Mouse (Mus musculus) MEL (cell line): Measurements from ENCODE around the gene Adam12. TPM values are rescaled to one million over a fixed set of nuclear protein-coding genes. Genes with fewer than 3 reads are reported as not detected.

Source experiments
- DNase-seq: peaks from one replicate; pipeline ENCODE4 v3.0.0; 2011; ENCODE audit warnings: low read depth, low spot score
- H3K27ac ChIP-seq: 2 replicates; pipeline ENCODE4 v1.5.1; 2012; ENCODE audit warnings: low read depth, mild to moderate bottlenecking, control low read depth, low read length, moderate library complexity; ENCODE audit not compliant: control insufficient read depth
- H3K27me3 ChIP-seq, 2 experiments: fragments of 150-350 bp in 1 of 2; sonication (generic) in 1 of 2; 2 replicates each; pipeline ENCODE4 v1.6.1; 2012; ENCODE audit warnings: low read length in 2 of 2, mild to moderate bottlenecking in 2 of 2, improper control_type of control experiment in 1 of 2, moderate library complexity in 1 of 2; ENCODE audit not compliant: insufficient read depth in 2 of 2, control insufficient read depth in 1 of 2
- H3K36me3 ChIP-seq, 2 experiments: 2 replicates each; pipeline ENCODE4 v1.6.1; 2012 to 2014; ENCODE audit warnings: low read length in 2 of 2, improper control_type of control experiment in 1 of 2, inconsistent platforms in 1 of 2, mild to moderate bottlenecking in 1 of 2; ENCODE audit not compliant: insufficient read depth in 2 of 2, control insufficient read depth in 1 of 2
- H3K4me1 ChIP-seq, 2 experiments: fragments of 150-350 bp in 1 of 2; sonication (generic) in 1 of 2; 2 replicates each; pipeline ENCODE4 v1.6.1; 2012; ENCODE audit warnings: low read length in 2 of 2, improper control_type of control experiment in 1 of 2, mild to moderate bottlenecking in 1 of 2; ENCODE audit not compliant: insufficient read depth in 2 of 2, control insufficient read depth in 1 of 2
- H3K4me3 ChIP-seq, 2 experiments: fragments of 150-350 bp in 1 of 2; sonication (generic) in 1 of 2; 2 replicates each; pipeline ENCODE4 v1.5.1; 2012; ENCODE audit warnings: low read depth in 2 of 2, low read length in 2 of 2, mild to moderate bottlenecking in 2 of 2, moderate library complexity in 2 of 2, control low read depth in 1 of 2, improper control_type of control experiment in 1 of 2; ENCODE audit not compliant: control insufficient read depth in 1 of 2, insufficient read depth in 1 of 2
- H3K79me2 ChIP-seq: 2 replicates; pipeline ENCODE4 v1.6.1; 2012; ENCODE audit warnings: mild to moderate bottlenecking, low read length, moderate library complexity; ENCODE audit not compliant: control insufficient read depth, poor library complexity, insufficient read depth
- H3K9ac ChIP-seq: 2 replicates; pipeline ENCODE4 v1.6.1; 2012; ENCODE audit warnings: low read depth, mild to moderate bottlenecking, control low read depth, low read length, moderate library complexity; ENCODE audit not compliant: control insufficient read depth, poor library complexity, severe bottlenecking
- H3K9me3 ChIP-seq: fragments of 150-350 bp; sonication (generic); replicated peaks from 2 replicates; pipeline ENCODE4 v1.6.1; 2012; ENCODE audit warnings: mild to moderate bottlenecking, low read length, improper control_type of control experiment, moderate library complexity; ENCODE audit not compliant: insufficient read depth
- E2F4 ChIP-seq: IDR thresholded peaks from 2 replicates; pipeline ENCODE4 v1.6.1; 2011; ENCODE audit warnings: low read depth, low read length, improper control_type of control experiment, borderline replicate concordance
- EP300 ChIP-seq, 2 experiments: IDR thresholded peaks; 2 replicates each; pipeline ENCODE4 v1.6.1; 2011; ENCODE audit warnings: improper control_type of control experiment in 2 of 2, low read length in 2 of 2, low read depth in 1 of 2, mild to moderate bottlenecking in 1 of 2
- GABPA ChIP-seq: IDR thresholded peaks from 2 replicates; pipeline ENCODE4 v1.6.1; 2012; ENCODE audit warnings: low read depth, mild to moderate bottlenecking, inconsistent platforms, low read length, improper control_type of control experiment, moderate library complexity
- JUND ChIP-seq: IDR thresholded peaks from 2 replicates; pipeline ENCODE4 v1.6.1; 2011; ENCODE audit warnings: low read depth, mild to moderate bottlenecking, improper control_type of control experiment, low read length
- KAT2A ChIP-seq: conservative IDR thresholded peaks from 2 replicates; pipeline ENCODE4 v1.6.1; 2012; ENCODE audit warnings: low read depth, low read length, improper control_type of control experiment, inconsistent platforms
- MAFK ChIP-seq: IDR thresholded peaks from 2 replicates; pipeline ENCODE4 v1.6.1; 2011; ENCODE audit warnings: low read depth, mild to moderate bottlenecking, low read length, improper control_type of control experiment, borderline replicate concordance
- MAZ ChIP-seq: IDR thresholded peaks from 2 replicates; pipeline ENCODE4 v1.6.1; 2012; ENCODE audit warnings: low read depth, mild to moderate bottlenecking, inconsistent platforms, low read length, improper control_type of control experiment
- NELFE ChIP-seq: IDR thresholded peaks from 2 replicates; pipeline ENCODE4 v1.6.1; 2011; ENCODE audit warnings: low read depth, low read length, improper control_type of control experiment
- POLR2A ChIP-seq, 2 experiments: IDR thresholded peaks; 2 replicates each; pipeline ENCODE4 v1.6.1; 2011 to 2012; ENCODE audit warnings: low read length in 2 of 2, mild to moderate bottlenecking in 2 of 2, control low read depth in 1 of 2, improper control_type of control experiment in 1 of 2, low read depth in 1 of 2, moderate library complexity in 1 of 2; ENCODE audit not compliant: control insufficient read depth in 1 of 2, insufficient read depth in 1 of 2, poor library complexity in 1 of 2
- POLR2AphosphoS2 ChIP-seq: IDR thresholded peaks from 2 replicates; pipeline ENCODE4 v1.6.1; 2011; ENCODE audit warnings: low read length, improper control_type of control experiment
- POLR2AphosphoS5 ChIP-seq: IDR thresholded peaks from 2 replicates; pipeline ENCODE4 v1.6.1; 2012; ENCODE audit warnings: low read depth, borderline replicate concordance, mild to moderate bottlenecking, inconsistent platforms, low read length, moderate library complexity, mixed read lengths
- RCOR1 ChIP-seq: IDR thresholded peaks from 2 replicates; pipeline ENCODE4 v1.6.1; 2012; ENCODE audit warnings: low read depth, mild to moderate bottlenecking, inconsistent platforms, low read length, improper control_type of control experiment
- SIN3A ChIP-seq: IDR thresholded peaks from 2 replicates; pipeline ENCODE4 v1.6.1; 2012; ENCODE audit warnings: low read length, improper control_type of control experiment, inconsistent platforms
- SMC3 ChIP-seq: IDR thresholded peaks from 2 replicates; pipeline ENCODE4 v1.6.1; 2011; ENCODE audit warnings: low read depth, low read length, improper control_type of control experiment
- USF1 ChIP-seq: IDR thresholded peaks from 2 replicates; pipeline ENCODE4 v1.6.1; 2014; ENCODE audit warnings: low read depth, mild to moderate bottlenecking, inconsistent platforms, low read length, improper control_type of control experiment, moderate library complexity
- ZC3H11A ChIP-seq: IDR thresholded peaks from 2 replicates; pipeline ENCODE4 v1.6.1; 2012; ENCODE audit warnings: low read depth, mild to moderate bottlenecking, inconsistent platforms, low read length, improper control_type of control experiment
- ZKSCAN1 ChIP-seq: IDR thresholded peaks from 2 replicates; pipeline ENCODE4 v1.6.1; 2012; ENCODE audit warnings: low read depth, mild to moderate bottlenecking, inconsistent platforms, low read length, improper control_type of control experiment, moderate library complexity
- ZMIZ1 ChIP-seq: IDR thresholded peaks from 2 replicates; pipeline ENCODE4 v1.6.1; 2012; ENCODE audit warnings: low read depth, mild to moderate bottlenecking, inconsistent platforms, low read length, improper control_type of control experiment, moderate library complexity
- ZNF384 ChIP-seq: IDR thresholded peaks from 2 replicates; pipeline ENCODE4 v1.6.1; 2012; ENCODE audit warnings: low read depth, mild to moderate bottlenecking, inconsistent platforms, low read length, improper control_type of control experiment
- polyA plus RNA-seq, 2 experiments: library from polyadenylated mRNA; stranded (reverse) in 1 of 2; unstranded in 1 of 2; fragments of >175 nt in 1 of 2; fragments of >200 nt in 1 of 2; gene quantifications; 2 replicates each; pipeline versions ENCODE4 v1.2.1 to v1.2.4; 2012; ENCODE audit warnings: low replicate concordance in 2 of 2, low read depth in 1 of 2; ENCODE audit not compliant: insufficient read length in 2 of 2, insufficient read depth in 1 of 2, missing spikeins in 1 of 2
- total RNA-seq: library from RNA; depleted of rRNA; stranded (reverse); fragments of 300-350 nt; gene quantifications from 2 replicates; pipeline ENCODE4 v1.2.3, GENCODE M21; 2012; rRNA removed

The Adam12 gene
- not detected in 2 replicates for total RNA-seq
- polyA plus RNA-seq = not detected

DNA sequence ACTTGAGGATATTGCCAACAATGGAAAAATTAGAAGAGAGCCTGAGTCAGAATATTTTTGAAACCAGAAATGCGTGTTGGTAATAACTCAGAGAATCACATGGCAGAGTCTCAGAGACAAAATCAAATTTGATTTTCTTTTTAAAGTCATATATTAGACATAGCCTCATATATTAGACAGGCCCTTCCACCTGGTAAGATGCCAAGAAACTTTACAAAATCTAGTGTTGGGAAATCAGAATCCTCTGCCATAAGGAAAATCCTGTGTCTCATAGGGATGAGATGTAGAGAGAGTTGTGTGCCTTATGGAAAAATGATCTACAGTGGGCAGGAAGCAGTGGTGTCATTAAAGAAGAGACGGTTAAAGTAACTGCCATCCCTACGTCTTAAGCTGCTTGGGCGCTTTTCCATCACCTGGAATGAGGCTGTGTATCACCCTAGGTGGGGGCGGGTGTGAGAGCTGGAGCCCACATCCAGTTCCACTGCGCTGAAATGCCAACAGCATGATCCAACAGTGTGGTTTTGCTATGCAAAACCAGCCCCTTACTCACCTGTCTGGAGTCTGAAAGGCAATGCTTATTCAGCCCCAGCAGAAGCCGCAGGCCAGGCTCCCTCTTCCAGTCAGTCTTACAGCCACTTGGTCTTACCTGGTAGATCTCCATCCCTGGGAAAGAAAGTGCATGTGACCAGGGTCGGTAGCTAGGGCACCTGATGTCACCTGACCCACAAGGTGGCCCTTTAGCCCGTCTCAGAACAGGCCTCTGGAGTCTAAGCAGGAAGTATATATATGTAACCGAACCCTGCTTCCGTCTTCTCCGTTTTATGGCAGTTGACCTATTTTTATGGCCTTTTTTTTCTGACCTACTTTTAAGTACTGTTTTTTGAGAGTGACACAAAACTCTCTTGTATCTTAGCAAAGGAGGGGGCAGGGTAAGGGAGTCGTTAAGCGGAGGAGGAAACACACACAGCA is at the start of gene Adam12:
Adam12 (minus strand) TSS at position 769 of the 969 bp plus-strand sequence.
- H3K27me3 ChIP-seq = no peaks in the 10 kb centered on the region
- H3K9ac ChIP-seq = no peak within 1 kb of the TSS
- H3K9me3 ChIP-seq = no peaks in the 10 kb centered on the region
- H3K27ac ChIP-seq = no peak within 1 kb of the TSS
- TF ChIP-seq POLR2A (IDR thresholded peaks at IDR 0.05; ENCODE audit: control insufficient read depth in 1 of 2, insufficient read depth in 1 of 2, low read depth in 1 of 2, low read length in 2 of 2, poor library complexity in 1 of 2) = no peak
- no peak for TF ChIP-seq E2F4
- no peaks in the 10 kb centered on the region for H3K4me1 ChIP-seq
- no peak for DNase-seq
- H3K4me3 ChIP-seq = no peak within 1 kb of the TSS
- H3K36me3 ChIP-seq = no peaks in the 10 kb centered on the region
- no peaks in the 10 kb centered on the region for H3K79me2 ChIP-seq

DNA sequence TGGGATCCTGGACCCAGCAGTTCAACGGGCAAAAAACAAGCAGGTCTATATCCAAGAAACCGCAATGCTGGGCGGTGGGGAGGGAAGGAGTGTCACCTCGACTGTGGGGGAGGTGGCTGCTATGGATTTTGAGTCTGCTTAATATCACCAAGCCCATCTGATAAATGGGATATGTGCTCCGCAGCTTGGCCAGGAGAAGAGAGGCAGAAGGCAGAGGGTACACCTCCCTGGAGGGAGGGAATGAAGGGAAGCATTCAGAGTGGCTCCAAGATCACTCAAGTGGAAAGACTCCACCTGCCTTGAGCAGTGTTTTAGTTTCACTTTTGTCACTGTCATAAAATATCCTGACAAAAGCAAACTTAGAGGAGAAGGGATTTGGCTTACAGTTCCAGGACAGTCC is 41.0 kb upstream of the Adam12 start:
- Histone ChIP-seq H3K27ac (no peak overlapping the region), H3K9me3 (no peaks in the 10 kb centered on the region), H3K4me3 (no peak overlapping the region), H3K36me3 (no peaks in the 10 kb centered on the region), H3K4me1 (no peaks in the 10 kb centered on the region), H3K27me3 (no peaks in the 10 kb centered on the region), H3K9ac (no peak overlapping the region), H3K79me2 (no peaks in the 10 kb centered on the region)
- DNase-seq = no peak
- TF ChIP-seq RCOR1 = no peak
- TF ChIP-seq SIN3A = no peak
- TF ChIP-seq ZNF384 = no peak
- TF ChIP-seq POLR2AphosphoS5 = no peak
- TF ChIP-seq ZKSCAN1 = no peak
- no peak for TF ChIP-seq ZC3H11A
- no peak for TF ChIP-seq EP300 (IDR thresholded peaks at IDR 0.05; ENCODE audit: low read depth in 1 of 2, low read length in 2 of 2)
- no peak for TF ChIP-seq SMC3
- TF ChIP-seq JUND = no peak
- no peak for TF ChIP-seq KAT2A
- TF ChIP-seq ZMIZ1 = no peak
- no peak for TF ChIP-seq POLR2AphosphoS2
- TF ChIP-seq NELFE = no peak
- TF ChIP-seq USF1 = no peak
- no peak for TF ChIP-seq MAFK
- TF ChIP-seq GABPA = no peak
- no peak for TF ChIP-seq MAZ
